Mouse (Mus musculus) ES-Bruce4 (cell line): ENCODE measurements around the gene Rbm39.

Experiments used
- CTCF ChIP-seq: IDR thresholded peaks from one replicate; pipeline ENCODE4 v1.8.1; 2011; ENCODE audit warnings: low read depth, low read length
- EP300 ChIP-seq: IDR thresholded peaks from 2 replicates; pipeline ENCODE4 v1.6.1; 2011; ENCODE audit warnings: low read depth, low read length; ENCODE audit not compliant: insufficient read depth
- POLR2A ChIP-seq: IDR thresholded peaks from one replicate; pipeline ENCODE4 v1.8.1; 2011; ENCODE audit warnings: low read length; ENCODE audit not compliant: insufficient read depth

GRCm38 (mm10) chr2:156110627-156111357 lies 69.2 kb downstream of the Rbm39 start:
- TF ChIP-seq POLR2A: no peak
- TF ChIP-seq CTCF: no peak
- TF ChIP-seq EP300: no peak
